ENCODE assay signal across 10 mouse cellular contexts in genomic region chr6:89498764-89499516, GRCm38 (mm10).
DNase-seq lines count a peak whose midpoint lies in the region; ATAC-seq lines count a peak whose summit lies in the region.
"Had no signal": no experiment of that assay in that cellular context is flagged by ENCODE, and none has a peak within 500 bp of the region (broad histone marks: within the 10 kb centered on the region; RNA-seq: fewer than 3 reads in every experiment).

No protein-coding gene starts in this region.

- intact Hi-C loops in heart, postnatal 10 days (cut with DNase I): no loop called here
- intact Hi-C loops in left cerebral cortex, postnatal 25 days (cut with DNase I): no loop called here

- ATAC-seq in erythroblast, adult 5-6 weeks (replicated peaks; ENCODE audit: low FRiP score, poor library complexity, severe bottlenecking): no peak
- no peak for ATAC-seq in monocyte, adult 5-6 weeks (replicated peaks; ENCODE audit: insufficient number of reproducible peaks, low FRiP score, low TSS enrichment, poor library complexity, severe bottlenecking)
- ATAC-seq: Patski had no signal

- peak; percentile 5 to 7 for DNase-seq in heart, postnatal 10 days
- DNase-seq in heart, adult 8-10 months (ENCODE audit: low spot score): no peak
- peak; percentile 27 for DNase-seq in thymus, postnatal 4 days
- no peak for DNase-seq in thymus, postnatal 10 days (ENCODE audit: low spot score in 2 of 2)
- peak; percentile 34 to 74 for DNase-seq in left cerebral cortex, postnatal 25 days (ENCODE audit: low spot score in 2 of 2)
- no peak for DNase-seq in thymus, adult 18-20 months
- DNase-seq: kidney, adult 11 months had no signal

Comparison
In these comparisons a context has a peak if more than half of its experiments do, and no peak if none do; other contexts are left out.
1. DNase-seq: peak in heart, postnatal 10 days (2 of 2), thymus, postnatal 4 days (single experiment) and left cerebral cortex, postnatal 25 days (2 of 2); none in heart, adult 8-10 months (single experiment), thymus, postnatal 10 days (0 of 2) and thymus, adult 18-20 months (0 of 2).